Mouse (Mus musculus) kidney, adult 2 months (tissue): Measurements from ENCODE around the gene Ablim1. TPM values are rescaled to one million over a fixed set of nuclear protein-coding genes. Genes with fewer than 3 reads are reported as not detected.

Experiments used
- DNase-seq: peaks from one replicate; pipeline ENCODE4 v3.0.0; 2021
- H3K27ac ChIP-seq: fragments of 200-500 bp; 2 replicates; pipeline ENCODE4 v1.5.1; 2012; ENCODE audit warnings: low read depth, low read length, control low read depth, inconsistent platforms; ENCODE audit not compliant: insufficient read depth
- H3K27me3 ChIP-seq: fragments of 200-500 bp; replicated peaks from 2 replicates; pipeline ENCODE4 v1.6.1; 2012; ENCODE audit warnings: mild to moderate bottlenecking, moderate library complexity, low read length, inconsistent platforms; ENCODE audit not compliant: control insufficient read depth, insufficient read depth
- H3K36me3 ChIP-seq: fragments of 200-500 bp; 2 replicates; pipeline ENCODE4 v1.6.1; 2012; ENCODE audit warnings: mild to moderate bottlenecking, moderate library complexity, low read length, inconsistent platforms; ENCODE audit not compliant: control insufficient read depth, insufficient read depth
- H3K4me1 ChIP-seq: fragments of 200-500 bp; 2 replicates; pipeline ENCODE4 v1.6.1; 2011; ENCODE audit warnings: low read length; ENCODE audit not compliant: control insufficient read depth, insufficient read depth
- H3K4me3 ChIP-seq: fragments of 200-500 bp; 2 replicates; pipeline ENCODE4 v1.5.1; 2011; ENCODE audit warnings: mild to moderate bottlenecking, low read depth, low read length, control low read depth; ENCODE audit not compliant: insufficient read depth
- CTCF ChIP-seq: fragments of 200-500 bp; conservative IDR thresholded peaks from 2 replicates; pipeline ENCODE4 v1.5.1; 2011; ENCODE audit warnings: low read depth, mild to moderate bottlenecking, control low read depth, low read length, moderate library complexity, mixed read lengths; ENCODE audit not compliant: insufficient read depth, insufficient read length
- POLR2A ChIP-seq: fragments of 200-500 bp; IDR thresholded peaks from one replicate; pipeline ENCODE4 v1.6.1; 2011; ENCODE audit warnings: low read depth, low read length, control low read depth
- WGBS: fragments of 180-500 bp; shearing (Covaris S2); methylation state at CpG from one replicate; pipeline ENCODE4 v1.1.7; 2018; 5-methylcytosine and 5-hydroxymethylcytosine counted together
- polyA plus RNA-seq: library from polyadenylated mRNA; depleted of rRNA; stranded (reverse); fragments of >200 nt; gene quantifications from 2 replicates; pipeline ENCODE4 v1.2.3, GENCODE M21; 2012; rRNA removed

The Ablim1 gene
- polyA plus RNA-seq = 34.7 and 38.3 TPM in 2 replicates

DNA sequence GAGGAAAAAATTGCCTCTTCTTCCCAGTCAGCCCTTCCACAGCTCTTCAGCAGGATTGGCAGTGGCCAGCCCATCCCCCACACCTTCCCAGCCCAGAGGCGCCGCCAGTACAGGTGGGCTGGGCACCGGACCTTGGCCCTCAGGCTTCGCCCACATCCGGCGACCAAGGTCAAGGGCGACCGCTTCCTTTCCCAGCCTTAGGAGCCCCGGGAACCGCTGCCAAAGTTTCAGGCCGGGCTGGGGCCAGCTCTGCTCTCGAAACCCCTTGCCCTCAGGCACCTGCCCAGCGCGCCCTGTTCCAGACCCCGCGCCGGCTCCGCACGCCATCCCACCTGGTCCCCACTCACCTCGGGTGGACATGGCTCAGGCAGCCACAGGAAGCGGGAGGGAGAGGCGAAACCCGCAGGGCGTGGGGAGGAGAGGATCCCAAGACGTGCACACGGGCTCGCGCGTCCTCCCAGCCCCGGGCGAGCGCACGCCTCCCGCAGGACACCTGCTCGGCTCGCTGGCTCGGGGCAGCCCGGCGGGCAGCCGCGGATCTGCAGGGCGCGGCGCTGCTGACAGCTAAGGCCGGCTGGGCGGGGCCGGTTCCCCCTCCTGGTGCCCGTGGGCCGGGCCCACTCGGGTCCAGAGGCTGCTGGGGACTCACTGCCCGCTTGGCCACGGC lies at the start of gene Ablim1:
TSS of gene Ablim1 (minus strand) at position 574 of the 667 bp plus-strand sequence.
- Histone ChIP-seq H3K4me3 (peak within 1 kb of the TSS; percentile 72), H3K27ac (peak within 1 kb of the TSS; percentile 93), H3K36me3 (no peaks in the 10 kb centered on the region), H3K27me3 (no peaks in the 10 kb centered on the region), H3K4me1 (peaks cover 21% of the 10 kb centered on the region; the same call in 1 of the 2 replicates)
- peak; percentile 29; the same call in 1 of the 2 replicates for TF ChIP-seq CTCF
- no peak for TF ChIP-seq POLR2A
- WGBS = 1% methylated on average over 52 of the region's 52 CpGs
- peak; percentile 92 for DNase-seq

DNA sequence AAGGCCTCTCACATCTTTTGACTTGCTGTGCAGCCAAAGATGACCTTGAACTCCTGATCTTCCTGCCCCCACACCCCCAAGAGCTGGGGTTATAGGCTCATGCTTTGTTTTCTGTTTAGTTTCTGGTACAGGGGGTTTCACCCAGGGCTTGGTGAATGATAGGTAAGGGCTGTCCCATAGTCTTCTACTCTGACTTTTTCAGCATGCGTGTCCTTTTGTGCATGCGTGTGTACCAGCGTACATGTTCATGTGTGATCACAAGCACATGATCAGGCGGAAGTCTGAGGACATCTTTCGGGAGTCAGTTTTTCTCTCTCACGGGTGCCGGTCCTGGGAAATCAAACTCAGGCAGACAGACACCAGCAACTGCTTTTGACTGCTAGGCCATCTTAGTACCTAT lies 48.8 kb upstream of the Ablim1 start:
- no peak for DNase-seq
- Histone ChIP-seq H3K27me3 (no peaks in the 10 kb centered on the region), H3K27ac (no peak overlapping the region), H3K4me3 (no peak overlapping the region), H3K4me1 (peaks cover 35% of the 10 kb centered on the region), H3K36me3 (no peaks in the 10 kb centered on the region)
- 89% methylated on average over 7 of the region's 7 CpGs for WGBS
- TF ChIP-seq POLR2A (no peak), CTCF (no peak)

DNA sequence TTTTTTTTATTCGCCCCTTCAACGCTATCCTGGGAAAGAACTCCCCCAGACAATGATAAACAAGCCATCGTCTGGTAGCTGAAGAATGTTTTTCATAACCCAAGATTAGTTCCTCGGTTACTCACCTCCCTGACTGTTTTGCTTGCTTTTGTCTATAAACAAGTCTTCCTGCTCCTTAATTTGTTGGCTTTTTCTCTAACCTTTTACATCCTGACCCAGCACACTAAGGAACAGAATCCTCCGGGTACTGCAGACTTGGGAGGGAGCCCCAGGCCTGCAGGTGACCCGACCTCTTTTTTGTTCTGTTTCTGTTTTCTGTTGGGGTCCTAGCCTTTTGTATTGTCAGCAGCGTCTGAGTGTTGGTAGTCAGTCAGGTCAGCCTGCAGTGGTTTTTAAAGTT lies 48.4 kb upstream of the Ablim1 start:
- Histone ChIP-seq H3K4me1 (peaks cover 35% of the 10 kb centered on the region), H3K36me3 (no peaks in the 10 kb centered on the region), H3K27me3 (no peaks in the 10 kb centered on the region), H3K27ac (no peak overlapping the region), H3K4me3 (no peak overlapping the region)
- no peak for TF ChIP-seq CTCF
- TF ChIP-seq POLR2A = no peak
- WGBS = 38% methylated on average over 7 of the region's 7 CpGs
- no peak for DNase-seq

DNA sequence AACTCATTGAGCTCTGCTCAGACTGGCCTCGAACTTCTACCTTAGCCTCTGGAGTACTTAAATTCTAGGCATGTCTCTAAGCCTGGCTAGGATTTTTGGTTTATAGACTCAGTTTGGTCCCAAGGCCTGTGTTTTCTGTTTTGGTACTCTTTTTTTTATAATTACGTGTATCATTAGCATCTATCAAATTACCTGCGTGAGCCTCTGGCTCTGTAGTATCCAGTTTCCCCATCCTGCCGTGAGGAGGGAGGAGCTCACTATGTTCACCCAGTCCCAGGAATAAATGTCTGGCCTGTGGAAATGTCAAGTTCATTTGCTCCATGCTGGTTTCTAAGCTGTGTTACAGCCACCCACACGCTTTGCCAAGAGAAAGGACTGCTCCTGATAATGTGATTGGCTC lies 47.9 kb upstream of the Ablim1 start:
- WGBS = 48% methylated on average over 5 of the region's 5 CpGs
- Histone ChIP-seq H3K27ac (no peak overlapping the region; the same call in 1 of the 2 replicates), H3K4me1 (peaks cover 34% of the 10 kb centered on the region), H3K27me3 (no peaks in the 10 kb centered on the region), H3K4me3 (no peak overlapping the region), H3K36me3 (no peaks in the 10 kb centered on the region)
- TF ChIP-seq POLR2A (no peak), CTCF (no peak)
- no peak for DNase-seq

DNA sequence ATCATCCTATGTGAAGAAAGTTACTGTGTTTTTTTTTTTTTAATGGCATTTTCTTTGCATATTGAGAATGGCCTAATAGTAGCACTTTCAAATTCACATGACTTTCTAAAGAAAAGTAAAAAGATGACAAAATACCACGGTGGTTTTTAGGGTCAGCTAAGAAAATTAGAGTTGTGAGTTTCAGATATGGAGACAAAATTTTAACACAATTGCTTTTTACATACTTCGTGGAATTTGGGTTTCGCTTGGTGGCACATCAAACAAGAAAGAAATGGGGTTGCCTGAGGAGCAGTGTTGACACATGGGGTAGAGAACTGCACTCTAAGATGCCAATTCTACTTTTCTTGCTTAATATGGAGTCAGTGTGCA lies 47.2 kb upstream of the Ablim1 start:
- Histone ChIP-seq H3K27ac (peak overlapping the region; percentile 87; the same call in 1 of the 2 replicates), H3K4me1 (peaks cover 28% of the 10 kb centered on the region), H3K4me3 (peak overlapping the region; percentile 75), H3K36me3 (no peaks in the 10 kb centered on the region), H3K27me3 (no peaks in the 10 kb centered on the region)
- no peak for DNase-seq
- TF ChIP-seq CTCF = no peak
- TF ChIP-seq POLR2A = no peak
- 17% methylated on average over 3 of the region's 3 CpGs for WGBS

DNA sequence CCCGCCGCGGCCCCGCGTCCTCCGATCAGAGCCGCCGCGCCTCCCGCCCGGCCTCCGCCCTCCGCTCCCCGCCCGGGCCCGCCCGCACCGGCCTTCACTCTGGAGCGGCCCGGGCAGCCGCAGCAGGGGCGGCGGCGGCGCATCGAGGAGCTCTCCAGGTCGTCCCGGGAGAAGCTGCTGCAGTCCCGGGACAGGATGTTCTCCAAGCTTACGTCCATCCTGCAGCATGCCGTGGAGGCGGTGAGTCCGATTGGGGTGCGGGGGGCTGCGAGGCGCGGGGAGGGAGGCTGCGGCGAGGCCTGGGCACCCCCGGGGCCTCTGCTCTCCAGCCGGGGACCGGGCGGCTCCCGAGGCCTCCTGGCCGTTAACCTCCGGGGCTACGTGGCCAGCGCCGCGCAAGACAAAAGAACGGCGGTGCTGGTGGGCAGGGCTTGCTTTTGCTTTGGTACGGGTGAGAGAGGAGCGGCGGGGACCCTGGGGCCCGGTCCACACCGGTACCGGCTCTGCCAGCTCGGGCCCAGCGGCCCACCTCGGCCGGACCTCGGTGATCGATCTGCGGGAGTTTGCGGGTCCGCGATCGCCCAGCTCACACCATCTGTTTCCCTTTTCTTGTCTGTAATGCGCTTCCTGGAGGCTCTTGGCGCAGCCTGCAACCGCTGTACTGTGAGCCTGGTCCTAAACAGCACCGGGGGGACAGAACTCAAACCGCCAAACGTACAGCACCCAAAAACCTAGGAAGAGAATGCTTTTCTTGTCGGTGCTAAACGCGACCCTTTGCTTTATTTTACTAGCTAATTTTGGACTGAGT lies 46.6 kb upstream of the Ablim1 start:
- H3K4me3 ChIP-seq = peak overlapping the region; percentile 75
- no peak for TF ChIP-seq CTCF
- TF ChIP-seq POLR2A = no peak
- under 1% methylated on average over 78 of the region's 78 CpGs for WGBS
- no peaks in the 10 kb centered on the region for H3K36me3 ChIP-seq
- peak overlapping the region; percentile 87 for H3K27ac ChIP-seq
- H3K27me3 ChIP-seq = no peaks in the 10 kb centered on the region
- peaks cover 27% of the 10 kb centered on the region for H3K4me1 ChIP-seq
- peak; percentile 68 for DNase-seq

DNA sequence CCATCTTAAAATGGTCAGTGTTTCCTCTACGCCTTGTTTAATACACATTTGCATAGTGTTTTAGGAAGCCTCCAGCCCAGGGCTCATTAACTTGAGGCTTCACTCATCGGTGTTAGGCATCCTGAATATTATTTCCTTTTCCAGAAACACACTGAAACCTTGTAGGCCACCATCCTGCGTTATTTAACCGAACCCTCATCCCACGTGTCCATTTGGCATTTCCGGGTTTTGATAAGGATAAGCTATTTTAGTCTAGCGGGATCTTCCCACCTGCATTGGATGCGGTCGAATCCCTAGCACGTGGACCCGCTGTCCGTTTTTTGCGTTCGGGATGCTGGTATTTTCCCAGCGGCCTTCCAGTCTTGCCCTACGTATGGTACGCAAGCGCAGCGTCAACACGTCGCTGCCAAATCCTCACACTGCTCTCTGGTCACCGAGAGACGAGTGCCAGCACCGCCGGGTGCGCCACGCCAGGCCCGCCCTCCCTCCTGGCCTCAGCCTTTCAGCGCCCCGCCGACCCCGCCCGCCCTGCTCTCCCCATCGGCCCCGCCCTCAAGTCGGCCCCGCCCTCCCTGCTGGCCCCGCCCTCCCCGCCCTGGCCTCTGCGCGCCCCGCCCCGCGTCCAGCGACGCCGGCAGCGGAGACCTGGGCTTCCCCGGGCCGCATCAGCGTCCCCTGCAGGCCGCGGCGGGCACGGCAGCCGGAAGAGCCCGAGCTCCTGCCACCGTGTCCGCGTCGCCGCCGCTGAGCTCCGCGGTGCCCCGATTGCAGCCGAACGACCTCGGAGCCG lies 45.8 kb upstream of the Ablim1 start, which contains the start of gene Fam160b1:
TSS of gene Fam160b1 (plus strand) at position 340 of the 790 bp plus-strand sequence.
- peak within 1 kb of the TSS; percentile 87 for H3K27ac ChIP-seq
- WGBS = 1% methylated on average over 69 of the region's 70 CpGs

More for the DNA sequence above, 45.8 kb upstream of the Ablim1 start, which contains the start of gene Fam160b1:
- DNase-seq = peak; percentile 97
- no peaks in the 10 kb centered on the region for H3K27me3 ChIP-seq
- TF ChIP-seq CTCF (peak; percentile 67), POLR2A (peak; percentile 25)
- peak within 1 kb of the TSS; percentile 75 for H3K4me3 ChIP-seq
- H3K4me1 ChIP-seq = peaks cover 22% of the 10 kb centered on the region
- no peaks in the 10 kb centered on the region for H3K36me3 ChIP-seq
